Mouse (Mus musculus): Measurements from ENCODE around the gene Pcx. TPM values are rescaled to one million over a fixed set of nuclear protein-coding genes. Genes with fewer than 3 reads are reported as not detected.

Pcx gene
- 49.5 and 120 TPM in 2 replicates for polyA plus RNA-seq (2015; fragmentation: Nextera tagmentation; extraction: Ambion mirVana)

GRCm38 (mm10) chr19:4509986-4510963 lies at the start of gene Pcx:
Gene Pcx, plus strand, starts transcription at chr19:4510472.

GRCm38 (mm10) chr19:4477345-4478189 lies 32.7 kb upstream of the Pcx start, which contains the start of gene Syt12:
Gene Syt12, minus strand, starts transcription at chr19:4477447.

GRCm38 (mm10) chr19:4498062-4498933 lies 12.0 kb upstream of the Pcx start, which contains the start of gene 2010003K11Rik:
Gene 2010003K11Rik, minus strand, starts transcription at chr19:4498583.

GRCm38 (mm10) chr19:4615151-4616093 lies 105.2 kb downstream of the Pcx start, which contains the start of gene Lrfn4:
Gene Lrfn4, minus strand, starts transcription at chr19:4615667.

GRCm38 (mm10) chr19:4625179-4625828 lies 115.0 kb downstream of the Pcx start, which contains the start of gene Rce1:
Gene Rce1, minus strand, starts transcription at chr19:4625641.

Small RNA genes within 50 kb of the gene (microRNA-seq; reads per million reads assigned to microRNA genes)
- not detected for gene Mir6986 (ENCODE audit: borderline replicate concordance, insufficient number of aligned reads)

Other genes with a start within 250 kb of the Pcx start
- 10.8 and 19.7 TPM in 2 replicates for gene Ssh3, start 241.3 kb upstream of the Pcx start, polyA plus RNA-seq (2015; fragmentation: Nextera tagmentation; extraction: Ambion mirVana)
- 5.3 and 7.1 TPM in 2 replicates for gene Ankrd13d, start 227.3 kb upstream of the Pcx start, polyA plus RNA-seq (2015; fragmentation: Nextera tagmentation; extraction: Ambion mirVana)
- gene Grk2, start 204.2 kb upstream of the Pcx start, polyA plus RNA-seq (2015; fragmentation: Nextera tagmentation; extraction: Ambion mirVana): 11.0 and 11.6 TPM in 2 replicates
- gene Kdm2a, start 112.2 kb upstream of the Pcx start, polyA plus RNA-seq (2015; fragmentation: Nextera tagmentation; extraction: Ambion mirVana): 22.5 and 28.7 TPM in 2 replicates
- gene Rhod, start 71.0 kb upstream of the Pcx start, polyA plus RNA-seq (2015; fragmentation: Nextera tagmentation; extraction: Ambion mirVana): 46.9 and 47.7 TPM in 2 replicates
- 5.9 and 13.5 TPM in 2 replicates for gene Syt12, start 33.0 kb upstream of the Pcx start, polyA plus RNA-seq (2015; fragmentation: Nextera tagmentation; extraction: Ambion mirVana)
- gene 2010003K11Rik, start 11.9 kb upstream of the Pcx start, polyA plus RNA-seq (2015; fragmentation: Nextera tagmentation; extraction: Ambion mirVana): 3.0 and 6.4 TPM in 2 replicates
- gene Lrfn4, start 105.2 kb downstream of the Pcx start, polyA plus RNA-seq (2015; fragmentation: Nextera tagmentation; extraction: Ambion mirVana): 3.3 and 5.2 TPM in 2 replicates
- gene Rce1, start 115.2 kb downstream of the Pcx start, polyA plus RNA-seq (2015; fragmentation: Nextera tagmentation; extraction: Ambion mirVana): 33.6 and 52.1 TPM in 2 replicates
- gene Gm960, start 188.2 kb downstream of the Pcx start, polyA plus RNA-seq (2015; fragmentation: Nextera tagmentation; extraction: Ambion mirVana): 2.2 and 3.2 TPM in 2 replicates
- 0.61 and 1.9 TPM in 2 replicates for gene Sptbn2, start 200.7 kb downstream of the Pcx start, polyA plus RNA-seq (2015; fragmentation: Nextera tagmentation; extraction: Ambion mirVana)
- gene Rbm4b, start 246.0 kb downstream of the Pcx start, polyA plus RNA-seq (2015; fragmentation: Nextera tagmentation; extraction: Ambion mirVana): 28.0 and 39.4 TPM in 2 replicates

All from adrenal gland, postnatal 0 days (tissue).